Mouse (Mus musculus) lung, postnatal 0 days (tissue): ENCODE measurements around the gene Arrb2. TPM values are rescaled to one million over a fixed set of nuclear protein-coding genes. Genes with fewer than 3 reads are reported as not detected.
"Not testable (repeated sequence)": the region's sequence is repeated elsewhere in the genome, so short reads cannot be mapped to it uniquely, and the experiment has no call there.

Source experiments
- ATAC-seq: fragments of 200-750 bp; cut with Nextera tagmentation; 2 replicates; pipeline ENCODE4 v1.8.0; 2017; ENCODE audit warnings: moderate library complexity
- DNase-seq: peaks from one replicate; pipeline ENCODE4 v3.0.0-alpha.2; 2016; ENCODE audit warnings: low spot score
- H3K27ac ChIP-seq: fragments of 300-500 bp; sonication (generic); 2 replicates; pipeline ENCODE4 v1.5.1; 2014; ENCODE audit warnings: antibody characterized with exemption, mild to moderate bottlenecking, low read length, mixed read lengths
- H3K27me3 ChIP-seq: fragments of 300-500 bp; sonication (generic); replicated peaks from 2 replicates; pipeline ENCODE4 v1.6.1; 2014; ENCODE audit warnings: low read length, mixed read lengths; ENCODE audit not compliant: insufficient read depth
- H3K36me3 ChIP-seq: fragments of 300-500 bp; sonication (generic); 2 replicates; pipeline ENCODE4 v1.6.1; 2014; ENCODE audit warnings: low read length, mixed read lengths; ENCODE audit not compliant: insufficient read depth
- H3K4me1 ChIP-seq: fragments of 300-500 bp; sonication (generic); 2 replicates; pipeline ENCODE4 v1.6.1; 2014; ENCODE audit warnings: antibody characterized with exemption, low read depth, low read length, mixed read lengths; ENCODE audit not compliant: insufficient read depth
- H3K4me2 ChIP-seq: fragments of 300-500 bp; sonication (generic); replicated peaks from 2 replicates; pipeline ENCODE4 v1.6.1; 2014; ENCODE audit warnings: low read depth, mild to moderate bottlenecking, low read length, moderate library complexity, mixed read lengths
- H3K4me3 ChIP-seq: fragments of 300-500 bp; sonication (generic); 2 replicates; pipeline ENCODE4 v1.5.1; 2014; ENCODE audit warnings: low read depth, low read length
- H3K9ac ChIP-seq: fragments of 300-500 bp; sonication (generic); replicated peaks from 2 replicates; pipeline ENCODE4 v1.6.1; 2014; ENCODE audit warnings: low read depth, mild to moderate bottlenecking
- H3K9me3 ChIP-seq: fragments of 300-500 bp; sonication (generic); 2 replicates; pipeline ENCODE4 v1.6.1; 2016; ENCODE audit warnings: low read length, mixed read lengths
- CTCF ChIP-seq: IDR thresholded peaks from 2 replicates; pipeline ENCODE4 v1.5.1; 2016; ENCODE audit warnings: antibody characterized with exemption, mild to moderate bottlenecking
- EP300 ChIP-seq: IDR thresholded peaks from 2 replicates; pipeline ENCODE4 v1.6.1; 2016; ENCODE audit warnings: antibody characterized with exemption, mild to moderate bottlenecking, control low read depth
- WGBS: fragments of 180-500 bp; shearing (Covaris S2); extraction: QIAGEN DNeasy Blood & Tissue Kit; methylation state at CpG from one replicate; pipeline ENCODE4 v1.1.7; 2014; 5-methylcytosine and 5-hydroxymethylcytosine counted together
- polyA plus RNA-seq: library from polyadenylated mRNA; unstranded; fragments of >200 nt; fragmentation: Nextera tagmentation; extraction: Ambion mirVana; gene quantifications from 2 replicates; pipeline ENCODE4 v1.2.1, GENCODE M21; 2015

Gene Arrb2
- polyA plus RNA-seq, 1 experiment from 2014 or later, result 13.7 TPM

- no peak for ATAC-seq
- Histone ChIP-seq H3K36me3 (no peaks in the 10 kb centered on the region), H3K27me3 (no peaks in the 10 kb centered on the region), H3K4me2 (peak overlapping the region; percentile 94), H3K9ac (peak overlapping the region; percentile 92), H3K9me3 (no peaks in the 10 kb centered on the region), H3K4me3 (peak overlapping the region; percentile 84), H3K4me1 (peaks cover 8% of the 10 kb centered on the region; the same call in 1 of the 2 replicates), H3K27ac (no peak overlapping the region)
- no peak for DNase-seq
- WGBS, result 64% methylated on average over 6 of the region's 6 CpGs
- TF ChIP-seq EP300 (no peak), CTCF (no peak)
Measured at GRCm38 (mm10) chr11:70410297-70410643, 22.2 kb upstream of the Arrb2 start.

GRCm38 (mm10) chr11:70412591-70412990 lies 19.8 kb upstream of the Arrb2 start:
- Histone ChIP-seq H3K27me3 (no peaks in the 10 kb centered on the region), H3K4me3 (no peak overlapping the region), H3K9me3 (no peaks in the 10 kb centered on the region), H3K27ac (no peak overlapping the region), H3K4me2 (no peak overlapping the region), H3K36me3 (no peaks in the 10 kb centered on the region), H3K9ac (no peak overlapping the region), H3K4me1 (peaks cover 8% of the 10 kb centered on the region; the same call in 1 of the 2 replicates)
- WGBS, result 73% methylated on average over 5 of the region's 5 CpGs
- DNase-seq (no peak), ATAC-seq (no peak)
- no peak for TF ChIP-seq EP300
- TF ChIP-seq CTCF, result no peak

GRCm38 (mm10) chr11:70413961-70414360 lies 18.5 kb upstream of the Arrb2 start:
- Histone ChIP-seq H3K9ac (no peak overlapping the region), H3K36me3 (no peaks in the 10 kb centered on the region), H3K9me3 (no peaks in the 10 kb centered on the region), H3K4me2 (no peak overlapping the region), H3K27me3 (no peaks in the 10 kb centered on the region), H3K27ac (no peak overlapping the region), H3K4me1 (peaks cover 7% of the 10 kb centered on the region; the same call in 1 of the 2 replicates), H3K4me3 (no peak overlapping the region)
- DNase-seq (peak; percentile 65), ATAC-seq (no peak)
- TF ChIP-seq CTCF, result peak; percentile 96
- TF ChIP-seq EP300, result no peak
- WGBS, result 2% methylated on average over 3 of the region's 3 CpGs

- Histone ChIP-seq H3K36me3 (no peaks in the 10 kb centered on the region), H3K27me3 (no peaks in the 10 kb centered on the region), H3K27ac (no peak overlapping the region), H3K4me1 (no peaks in the 10 kb centered on the region), H3K4me2 (no peak overlapping the region), H3K4me3 (no peak overlapping the region), H3K9ac (no peak overlapping the region), H3K9me3 (no peaks in the 10 kb centered on the region)
- TF ChIP-seq EP300, result no peak
- no peak for TF ChIP-seq CTCF
- 58% methylated on average over 4 of the region's 4 CpGs for WGBS
- ATAC-seq, result no peak
- DNase-seq, result no peak
Measured at GRCm38 (mm10) chr11:70418199-70418598, 14.2 kb upstream of the Arrb2 start.

GRCm38 (mm10) chr11:70419486-70419885 lies 12.9 kb upstream of the Arrb2 start:
- ATAC-seq, result no peak
- WGBS, result 22% methylated on average over 5 of the region's 5 CpGs

GRCm38 (mm10) chr11:70426598-70426997 lies 5.8 kb upstream of the Arrb2 start:
- not testable (repeated sequence) for H3K36me3 ChIP-seq, H3K27ac ChIP-seq, H3K4me3 ChIP-seq, H3K27me3 ChIP-seq, DNase-seq, H3K9ac ChIP-seq, ATAC-seq, H3K4me2 ChIP-seq, H3K9me3 ChIP-seq, H3K4me1 ChIP-seq
- WGBS, result 68% methylated on average over 6 of the region's 6 CpGs

More at GRCm38 (mm10) chr11:70419486-70419885, 12.9 kb upstream of the Arrb2 start:
- Histone ChIP-seq H3K4me3 (no peak overlapping the region), H3K36me3 (no peaks in the 10 kb centered on the region), H3K9me3 (no peaks in the 10 kb centered on the region), H3K9ac (no peak overlapping the region), H3K27me3 (no peaks in the 10 kb centered on the region), H3K4me2 (no peak overlapping the region), H3K27ac (no peak overlapping the region), H3K4me1 (no peaks in the 10 kb centered on the region)
- no peak for TF ChIP-seq EP300
- no peak for TF ChIP-seq CTCF
- DNase-seq, result no peak

GRCm38 (mm10) chr11:70431574-70431973 lies 861 bp upstream of the Arrb2 start:
- no peaks in the 10 kb centered on the region for H3K27me3 ChIP-seq
- no peak overlapping the region; the same call in 1 of the 2 replicates for H3K4me2 ChIP-seq
- H3K4me1 ChIP-seq, result peaks cover 6% of the 10 kb centered on the region; the same call in 1 of the 2 replicates
- no peak overlapping the region for H3K9ac ChIP-seq
- 30% methylated on average over 5 of the region's 5 CpGs for WGBS
- ATAC-seq, result no peak
- 0 out of 2 replicates have a peak, but pooled peaks cover under 1% of the 10 kb centered on the region for H3K36me3 ChIP-seq
- H3K27ac ChIP-seq, result no peak overlapping the region
- no peak for DNase-seq
- TF ChIP-seq EP300 (no peak; the same call in 1 of the 2 replicates), CTCF (no peak)
- H3K4me3 ChIP-seq, result 0 out of 2 replicates have a peak overlapping the region, but pooled peaks have one; percentile 65
- no peaks in the 10 kb centered on the region for H3K9me3 ChIP-seq
